Mouse (Mus musculus): ENCODE results near the gene Ankrd39. TPM values are rescaled to one million over a fixed set of nuclear protein-coding genes. Genes with fewer than 3 reads are reported as not detected.
A peak's percentile ranks its signal among the peaks of the same experiment; 100 is the strongest.
"Not testable (repeated sequence)": the region's sequence is repeated elsewhere in the genome, so short reads cannot be mapped to it uniquely, and the experiment has no call there.

Ankrd39 gene
- polyA plus RNA-seq, 2 experiments from 2014 or later: 19.4 to 23.9 TPM

DNA sequence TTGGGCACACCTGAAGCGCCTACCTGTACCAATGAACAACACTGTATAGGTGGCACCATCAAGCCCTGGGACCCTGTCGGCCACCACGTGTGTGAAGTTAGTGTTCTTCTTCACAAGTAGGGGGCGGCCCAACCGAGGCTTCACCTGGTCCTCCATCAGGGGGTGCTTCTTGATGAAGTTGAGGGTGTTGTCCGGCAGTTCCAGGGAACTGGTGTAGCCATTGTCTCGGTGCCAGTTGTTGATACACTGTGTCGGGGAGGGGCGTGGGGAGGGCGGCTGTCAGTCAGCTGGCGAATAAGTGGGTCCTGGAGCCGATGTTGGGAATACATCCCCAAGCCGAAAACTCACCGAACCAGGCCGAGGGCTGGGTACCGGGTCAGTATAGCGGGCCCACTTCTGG lies 4.7 kb upstream of the Ankrd39 start:
- ATAC-seq: no peak

DNA sequence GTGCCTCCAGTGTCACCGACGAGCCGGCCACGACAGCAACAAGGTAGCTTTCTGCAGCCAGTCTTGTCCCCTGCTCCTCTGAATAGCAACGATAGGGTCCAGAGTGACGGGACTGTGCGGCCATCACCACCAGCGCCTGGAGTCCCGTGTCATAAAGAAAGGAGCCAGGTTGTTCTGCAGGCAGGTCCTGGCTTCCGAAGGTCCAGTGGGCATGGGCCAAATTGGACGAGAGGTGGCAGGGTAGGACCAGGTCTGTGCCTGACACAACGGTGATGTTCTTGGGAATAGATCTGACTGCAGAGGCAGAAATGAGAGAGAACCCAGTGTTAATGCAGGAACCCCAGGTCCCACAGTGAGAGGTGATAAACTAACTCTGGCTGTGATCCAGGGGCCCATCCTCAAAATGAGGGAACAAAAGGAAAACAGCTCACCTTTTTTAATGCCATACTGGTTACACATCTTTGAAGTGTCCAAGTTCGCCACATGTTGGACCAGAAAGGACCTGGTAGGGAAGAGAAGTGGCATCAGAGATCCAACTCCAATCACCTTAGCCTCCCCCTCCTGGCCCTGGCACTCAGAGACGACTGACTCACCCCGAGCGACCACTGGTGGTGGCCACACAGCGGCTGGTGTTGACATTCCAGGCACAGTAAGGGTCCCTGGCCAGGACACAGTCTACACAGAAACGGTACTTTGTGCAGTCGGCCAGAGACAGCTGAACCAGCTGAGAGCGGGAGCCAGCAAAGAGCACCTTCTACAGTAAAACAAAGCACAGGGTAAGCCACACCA lies 3.0 kb upstream of the Ankrd39 start:
- no peak for ATAC-seq

DNA sequence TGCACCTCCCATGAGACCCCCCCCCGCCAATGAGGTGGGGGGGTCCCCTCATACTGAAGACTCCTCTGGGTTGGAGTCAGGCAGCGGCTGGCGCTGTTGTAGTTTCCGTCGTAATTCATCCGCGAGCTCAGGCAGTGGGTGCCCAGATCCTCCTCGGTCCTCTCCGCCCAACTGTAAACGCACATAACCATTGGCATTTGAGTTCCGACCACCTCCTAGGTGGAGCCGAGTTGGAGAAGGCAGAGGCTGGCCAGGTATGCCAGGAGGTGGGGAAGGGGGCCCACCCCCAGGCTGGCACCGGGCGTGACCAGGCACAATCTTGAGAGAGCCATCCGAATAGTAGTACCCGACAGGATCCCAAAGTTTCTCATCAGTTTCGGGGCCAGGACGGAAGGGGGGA lies 2.2 kb upstream of the Ankrd39 start:
- ATAC-seq: no peak

DNA sequence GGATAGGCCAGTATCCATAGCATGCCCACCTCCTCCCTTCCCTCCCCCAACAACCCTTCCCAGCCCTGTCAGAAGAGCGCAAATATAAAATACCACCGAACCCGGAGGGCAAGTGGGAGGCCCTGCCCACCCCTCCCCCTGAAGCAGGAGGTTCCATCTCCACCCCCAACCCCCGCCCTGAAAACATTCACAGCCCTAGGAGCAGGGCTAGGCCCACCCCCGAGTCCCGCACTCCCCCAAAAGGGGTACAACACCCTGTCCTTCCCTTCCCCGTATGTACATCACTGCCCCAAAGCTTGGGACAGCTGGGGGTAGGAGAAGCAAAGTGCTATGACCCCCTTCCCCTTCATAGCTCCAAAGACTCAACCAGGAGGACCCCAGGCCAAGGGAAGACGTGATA lies 1.5 kb upstream of the Ankrd39 start:
- no peak for ATAC-seq

DNA sequence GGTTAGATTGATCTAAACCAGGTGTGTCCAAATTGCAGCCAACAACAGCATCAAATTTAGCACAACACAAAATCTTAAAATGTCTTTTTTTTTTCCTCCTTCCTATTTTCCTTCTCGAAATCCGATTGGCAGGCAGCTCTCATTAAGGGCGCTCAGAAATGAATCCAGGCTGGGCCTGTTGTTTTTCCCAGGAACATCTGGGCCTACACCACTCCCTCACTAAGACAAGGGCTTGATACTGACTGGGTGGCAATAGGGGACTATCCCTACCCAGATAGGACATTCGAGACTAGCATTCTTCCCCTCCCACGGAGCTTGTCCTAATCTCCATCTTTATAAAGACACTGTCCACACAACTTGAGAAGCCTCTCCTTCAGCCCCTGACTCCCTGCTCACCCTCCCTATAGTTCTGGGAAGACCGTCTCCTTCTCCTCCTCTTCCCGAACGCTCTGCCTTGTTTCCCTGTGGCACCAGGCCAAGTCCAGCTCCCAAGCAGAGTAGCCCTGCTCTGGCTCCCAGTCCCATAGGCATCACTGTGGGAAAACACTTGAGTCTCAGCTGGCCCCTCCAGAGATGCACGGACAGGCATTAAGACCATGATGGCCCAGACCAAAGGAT lies 845 bp upstream of the Ankrd39 start:
- no peak for ATAC-seq

DNA sequence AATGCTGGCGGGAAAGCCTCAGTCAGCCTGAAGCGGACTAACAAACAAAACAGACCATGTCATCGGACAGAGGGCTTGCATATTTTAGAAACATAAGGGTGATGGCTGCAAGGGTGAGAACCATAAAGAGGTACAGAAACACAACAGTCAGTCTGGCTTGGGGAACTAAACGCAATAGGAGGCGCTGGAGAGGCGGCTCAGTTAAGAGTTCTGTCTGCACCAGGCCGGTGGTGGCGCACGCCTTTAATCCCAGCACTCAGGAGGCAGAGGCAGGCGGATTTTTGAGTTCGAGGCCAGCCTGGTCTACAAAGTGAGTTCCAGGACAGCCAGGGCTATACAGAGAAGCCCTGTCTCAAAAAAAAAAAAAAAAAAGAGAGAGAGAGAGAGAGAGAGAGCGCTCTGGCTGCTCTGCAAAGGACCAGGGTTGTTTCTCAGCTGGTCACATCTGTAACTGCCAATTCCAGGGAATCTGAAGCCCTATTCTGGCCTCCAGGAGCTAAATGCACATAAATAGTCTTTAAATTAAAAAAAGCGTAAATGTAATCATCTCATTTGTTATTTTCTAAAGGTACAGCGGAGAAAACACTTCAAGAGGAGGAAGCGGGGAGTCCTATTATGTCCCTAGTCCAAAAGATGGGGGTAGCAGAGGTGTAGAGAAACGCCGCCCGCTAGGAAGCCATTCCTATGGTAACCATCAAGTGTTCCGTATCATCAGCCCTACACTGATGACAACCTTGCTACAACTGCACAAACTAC lies 1.2 kb downstream of the Ankrd39 start:
- no peak for ATAC-seq

DNA sequence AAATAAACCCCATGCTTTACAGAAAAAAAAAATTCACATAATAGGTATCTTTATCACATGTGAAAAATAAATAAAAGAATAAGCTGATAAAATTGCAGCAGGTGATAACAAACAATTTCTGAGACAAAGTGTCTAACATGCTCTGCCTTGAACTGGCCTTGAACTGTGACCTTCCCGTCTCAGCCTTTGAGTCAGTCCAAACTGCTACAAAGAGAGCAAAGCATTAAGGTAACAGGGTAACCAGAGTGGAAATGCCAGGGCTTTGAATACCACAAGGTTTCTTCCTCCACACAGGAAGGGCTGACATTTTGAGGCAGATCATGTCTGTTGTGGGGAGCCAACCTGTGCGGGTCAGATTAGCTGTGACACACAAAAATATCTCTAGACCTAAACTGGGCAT lies 1.9 kb downstream of the Ankrd39 start:
- no peak for ATAC-seq

DNA sequence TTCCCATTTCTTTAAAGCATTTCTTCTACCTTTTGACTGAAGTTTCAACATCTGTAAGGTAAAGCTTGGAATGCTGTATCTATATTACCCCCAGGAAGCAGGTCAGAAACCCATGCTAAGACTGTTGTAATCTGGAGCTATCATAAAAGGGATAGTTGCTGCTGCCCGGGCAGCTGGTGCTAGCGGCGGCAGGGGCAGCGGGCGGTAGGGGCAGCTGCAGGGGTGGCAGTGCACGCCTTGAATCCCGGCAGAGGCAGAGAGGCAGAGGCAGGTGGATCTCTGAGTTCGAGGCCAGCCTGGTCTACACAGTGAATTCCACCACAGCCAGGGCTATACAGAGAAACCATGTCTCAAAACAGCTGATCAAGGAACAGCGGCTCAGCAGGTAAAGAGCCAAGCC lies 4.3 kb downstream of the Ankrd39 start:
- no peak for ATAC-seq

DNA sequence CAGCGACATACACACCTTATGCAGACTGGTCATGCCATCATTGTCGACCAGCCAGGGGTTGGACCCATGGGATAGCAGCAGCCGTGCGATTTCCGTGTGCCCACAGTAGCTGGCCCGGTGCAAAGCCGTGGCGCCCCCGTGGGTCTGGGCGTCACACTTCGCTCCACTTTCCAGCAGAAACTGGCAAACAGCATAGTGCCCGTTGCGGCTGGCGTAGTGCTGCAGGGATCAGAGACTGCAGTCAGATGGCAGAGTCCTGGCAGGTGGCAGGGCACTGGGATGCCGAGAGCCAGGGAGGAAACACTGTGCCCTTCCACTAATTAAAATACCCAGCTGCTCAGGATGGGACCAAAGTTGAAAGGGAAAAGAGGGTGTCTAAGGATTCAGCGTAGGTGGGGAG lies 5.4 kb downstream of the Ankrd39 start:
- ATAC-seq: no peak

DNA sequence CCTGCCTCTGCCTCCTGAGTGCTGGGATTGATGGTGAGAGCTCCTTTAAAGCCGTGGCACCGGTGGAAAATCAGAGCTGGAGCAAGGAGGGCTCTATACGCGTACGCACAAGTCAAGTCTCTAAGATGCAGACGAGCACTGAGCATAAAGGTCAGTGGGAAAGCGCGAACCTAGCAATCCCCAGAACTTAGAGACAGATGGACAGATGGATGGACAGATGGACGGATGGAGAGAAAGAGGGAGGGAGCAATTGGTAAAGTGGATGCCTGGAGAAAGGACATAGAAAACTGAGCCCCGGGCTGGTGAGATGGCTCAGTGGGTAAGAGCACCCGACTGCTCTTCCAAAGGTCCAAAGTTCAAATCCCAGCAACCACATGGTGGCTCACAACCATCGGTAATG lies 6.4 kb downstream of the Ankrd39 start:
- ATAC-seq: no peak

DNA sequence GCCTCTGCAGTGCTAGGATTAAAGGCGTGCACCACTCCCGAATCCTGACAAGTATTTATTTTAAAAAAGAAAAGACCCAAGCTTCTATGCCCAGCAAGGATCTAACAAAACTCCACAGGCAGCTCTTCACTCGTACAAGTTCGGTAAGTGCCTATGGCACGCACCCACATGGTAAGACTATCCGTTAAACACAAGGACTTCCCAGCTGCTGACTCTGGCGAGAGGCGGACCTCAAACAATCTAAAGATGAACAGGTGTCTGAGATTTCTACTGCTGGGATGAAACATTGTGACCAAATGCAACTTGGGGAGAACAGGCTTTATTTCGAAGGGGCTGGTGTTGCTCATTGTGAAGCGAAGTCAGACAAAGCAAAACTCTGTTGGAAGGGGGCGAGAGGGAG lies 7.1 kb downstream of the Ankrd39 start:
- ATAC-seq: no peak

DNA sequence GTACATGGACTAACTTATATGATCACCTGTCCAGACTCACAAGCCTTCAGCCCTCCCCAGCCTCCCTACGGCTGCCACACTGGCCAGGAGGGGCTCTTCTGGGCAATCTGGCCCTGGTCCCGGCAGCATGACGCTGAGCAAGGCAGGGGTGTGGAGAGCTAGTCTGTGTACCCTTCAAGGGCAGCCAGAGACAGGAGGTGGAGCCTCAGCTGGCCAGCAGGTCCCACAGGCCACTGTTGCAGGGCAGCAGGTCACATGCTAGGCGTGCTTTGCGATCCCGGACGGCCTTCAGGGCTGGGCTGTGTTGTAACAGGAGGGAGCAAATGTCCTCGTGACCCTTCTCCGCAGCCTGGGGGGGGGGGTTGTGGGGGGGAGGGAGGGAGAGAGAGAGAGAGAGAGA lies 8.1 kb downstream of the Ankrd39 start, which contains the start of gene Gm42417:
Gene Gm42417 (minus strand): TSS at position 244 of the 400 bp plus-strand sequence.
- no peak for ATAC-seq

DNA sequence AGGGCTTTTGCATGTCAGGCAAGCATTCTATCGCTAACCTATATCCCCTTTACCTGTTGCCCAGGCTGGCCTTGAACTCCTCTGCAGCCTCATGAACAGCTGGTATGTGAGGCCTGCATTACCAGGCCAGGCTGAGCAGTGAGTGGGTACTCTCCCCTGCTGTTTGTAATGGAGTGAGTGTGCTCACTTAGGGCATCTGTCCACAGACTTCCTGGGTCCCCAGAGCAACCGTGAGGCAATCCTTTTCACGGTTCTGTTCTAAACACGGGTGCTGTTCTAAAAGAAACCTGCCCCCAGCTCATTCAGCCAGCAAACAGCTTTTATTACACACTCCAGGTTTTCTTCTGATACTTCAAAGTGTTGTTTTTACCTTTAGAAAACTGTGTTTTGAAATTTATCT lies 8.5 kb downstream of the Ankrd39 start:
- ATAC-seq: no peak

DNA sequence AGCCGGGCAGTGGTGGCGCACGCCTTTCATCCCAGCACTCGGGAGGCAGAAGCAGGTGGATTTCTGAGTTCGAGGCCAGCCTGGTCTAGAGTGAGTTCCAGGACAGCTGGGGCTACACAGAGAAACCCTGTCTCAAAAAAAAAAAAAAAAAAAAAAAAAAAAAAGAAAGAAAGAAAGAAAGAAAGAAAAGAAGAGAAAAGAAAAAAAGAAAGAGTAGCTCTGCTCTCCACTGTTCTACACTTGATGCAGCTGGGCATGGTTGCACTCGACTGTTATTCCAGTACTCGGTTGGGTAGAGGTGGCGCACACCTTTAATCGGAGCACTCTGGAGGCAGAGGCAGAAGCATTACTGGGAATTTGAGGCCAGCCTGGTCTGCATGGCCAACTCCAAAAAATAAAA lies 10.5 kb downstream of the Ankrd39 start, which contains the start of gene Ankrd23:
Gene Ankrd23 (minus strand): TSS at position 101 of the 400 bp plus-strand sequence.
- ATAC-seq: not testable (repeated sequence)

DNA sequence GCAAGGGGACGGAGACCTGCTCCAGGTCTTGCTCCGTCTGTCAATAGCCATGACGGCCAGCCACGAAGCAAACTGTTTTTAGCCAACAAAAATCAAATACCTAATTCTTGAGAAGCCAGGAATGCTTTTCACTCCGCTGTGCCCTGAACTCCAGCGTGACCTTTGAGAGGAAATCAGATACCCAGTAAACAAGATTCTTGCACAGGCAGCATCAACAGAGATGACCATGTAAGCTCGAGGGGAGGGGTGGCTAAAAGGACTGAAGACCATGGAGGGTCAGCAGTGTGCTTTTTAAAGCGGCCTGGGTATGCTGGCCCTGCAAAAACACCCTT lies 10.9 kb downstream of the Ankrd39 start:
- no peak for ATAC-seq

DNA sequence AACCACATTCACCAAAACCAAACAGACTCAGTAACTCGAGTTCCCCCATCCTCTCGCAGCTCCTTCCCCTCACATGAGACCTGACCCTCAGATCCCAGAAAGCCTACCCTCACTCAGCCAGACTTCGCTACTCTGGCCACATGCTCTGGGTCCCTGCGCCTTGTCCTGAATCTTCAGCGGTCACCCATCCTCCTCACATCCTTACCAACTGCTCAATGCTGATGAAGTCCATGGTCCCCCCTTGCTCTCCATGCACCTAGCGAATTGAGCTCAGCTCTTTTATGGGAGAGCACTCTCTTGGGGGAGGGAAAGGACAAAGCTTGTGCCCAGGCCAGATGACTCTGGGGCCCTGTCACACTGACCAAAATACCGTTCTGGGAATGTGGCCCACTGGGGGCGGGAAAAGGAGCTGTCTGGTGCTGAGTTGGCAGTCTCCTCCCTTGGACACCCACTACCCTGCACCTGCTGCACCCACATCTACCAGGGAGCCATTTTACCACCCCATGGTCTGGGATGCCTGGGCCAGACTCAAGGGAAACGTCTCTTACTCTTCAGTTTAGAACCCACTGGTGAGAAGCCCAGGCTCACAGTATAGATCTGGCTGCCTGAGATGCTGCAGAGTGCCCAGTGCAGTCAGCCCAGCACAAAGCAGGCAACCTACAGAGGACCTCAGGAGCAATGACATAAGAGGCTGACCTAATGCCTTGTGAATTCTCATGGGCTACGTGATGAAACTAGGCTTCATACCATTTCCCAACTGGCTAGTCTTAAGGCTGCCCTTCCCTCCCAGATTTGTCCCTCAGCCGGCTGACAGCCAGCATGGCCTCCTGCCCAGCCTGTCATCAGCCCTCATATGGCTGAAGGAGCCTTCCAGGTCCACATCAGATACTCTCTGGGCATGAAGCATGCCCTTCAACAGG lies 11.5 kb downstream of the Ankrd39 start:
- no peak for ATAC-seq

DNA sequence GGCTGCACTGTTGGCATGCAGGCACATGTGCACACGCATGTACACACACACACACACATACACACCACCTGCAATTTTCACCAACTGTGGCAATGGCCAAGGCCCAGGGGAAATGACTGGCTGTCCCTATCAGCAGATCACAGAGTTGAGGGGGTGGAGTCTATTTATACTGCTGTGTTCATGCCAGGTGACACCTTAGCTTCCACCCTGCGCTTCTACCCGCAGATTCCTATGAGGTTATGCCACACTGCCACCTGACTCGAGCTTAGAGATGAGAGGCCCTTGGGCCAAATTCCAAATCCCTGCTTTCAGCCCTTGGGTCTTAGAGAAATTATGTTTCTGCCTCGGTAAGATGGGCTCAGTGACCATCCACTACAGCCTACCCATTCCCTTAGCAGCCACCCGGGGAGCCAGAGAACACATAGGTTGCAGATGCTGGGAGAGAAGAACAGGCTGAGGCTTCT lies 12.6 kb downstream of the Ankrd39 start:
- peak; percentile 39 for ATAC-seq

DNA sequence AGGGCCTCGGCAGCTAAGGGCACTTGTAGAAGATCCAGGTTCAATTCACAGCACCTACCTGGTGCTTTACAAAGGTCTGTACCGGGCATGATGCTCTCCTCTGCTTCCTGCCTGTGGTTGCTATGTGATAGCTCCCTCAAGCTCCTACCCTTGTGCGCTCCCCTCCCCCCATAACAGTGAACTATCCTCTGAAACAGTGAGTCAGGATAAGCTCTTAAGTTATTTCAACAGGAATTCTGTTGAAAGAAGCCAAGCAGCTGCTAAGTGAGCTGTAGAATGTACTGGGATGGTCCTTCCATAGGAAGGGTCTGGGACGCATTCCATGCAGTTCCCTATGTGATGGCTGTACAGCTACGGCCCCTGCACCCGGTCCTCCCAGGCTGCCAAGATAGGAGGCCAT lies 13.7 kb downstream of the Ankrd39 start:
- ATAC-seq: no peak

DNA sequence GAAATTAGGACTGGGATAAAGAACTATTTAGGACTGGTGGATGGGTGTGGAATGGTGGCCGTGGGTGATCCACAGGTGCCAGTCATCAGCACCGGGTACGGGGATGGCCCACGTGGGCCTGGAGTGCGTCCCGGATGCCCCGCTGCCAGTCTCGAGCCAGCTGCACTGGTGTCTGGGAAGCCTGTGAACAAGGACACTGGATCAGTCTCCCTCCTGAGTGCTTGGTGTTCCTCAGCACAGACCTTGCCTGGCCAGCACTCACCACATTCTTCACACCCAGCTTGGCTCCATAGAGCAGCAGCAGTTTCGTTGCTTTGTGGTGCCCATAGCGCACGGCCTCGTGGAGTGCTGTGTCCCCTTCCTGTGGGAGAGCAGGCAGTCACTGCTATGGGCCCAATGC lies 15.8 kb downstream of the Ankrd39 start:
- ATAC-seq: no peak

DNA sequence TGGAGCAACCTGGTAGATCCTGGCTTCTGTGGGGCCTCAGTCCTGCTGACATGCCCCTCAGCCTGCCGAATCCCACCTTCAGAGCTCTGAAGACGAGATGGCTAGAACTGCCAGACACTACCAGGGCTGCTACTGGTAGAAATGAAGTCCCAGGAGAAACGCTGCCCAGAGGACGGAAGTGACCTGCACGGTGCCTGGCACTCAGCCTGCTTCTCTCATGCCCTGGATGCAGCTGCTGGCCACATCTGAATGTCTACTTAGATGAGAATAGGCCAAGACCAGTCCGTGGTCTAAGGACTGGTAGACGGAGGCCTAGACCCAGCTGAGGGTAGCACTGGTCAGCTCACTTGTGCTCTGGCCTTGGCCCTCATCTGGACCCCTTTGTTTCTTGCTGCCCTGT lies 16.3 kb downstream of the Ankrd39 start:
- no peak for ATAC-seq

DNA sequence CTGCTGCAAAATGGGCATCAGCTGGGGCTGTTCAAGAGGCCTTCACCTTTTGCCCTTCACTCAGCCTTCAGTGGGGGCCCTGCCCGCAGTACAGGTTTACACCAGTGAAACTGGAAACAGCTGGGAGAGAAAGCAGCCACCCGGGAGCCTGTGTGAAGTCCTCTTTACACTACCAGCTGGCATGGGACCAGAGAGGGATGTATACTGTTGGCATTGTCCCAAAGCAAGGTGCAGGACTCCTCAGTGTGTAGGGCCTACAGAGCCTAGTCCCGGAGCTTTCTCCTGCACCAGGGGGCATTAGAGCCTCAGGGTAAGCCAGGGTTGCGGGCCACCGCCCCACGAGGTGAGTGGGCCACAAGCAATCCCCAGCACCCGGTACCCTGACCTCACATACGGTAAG lies 16.8 kb downstream of the Ankrd39 start:
- no peak for ATAC-seq

DNA sequence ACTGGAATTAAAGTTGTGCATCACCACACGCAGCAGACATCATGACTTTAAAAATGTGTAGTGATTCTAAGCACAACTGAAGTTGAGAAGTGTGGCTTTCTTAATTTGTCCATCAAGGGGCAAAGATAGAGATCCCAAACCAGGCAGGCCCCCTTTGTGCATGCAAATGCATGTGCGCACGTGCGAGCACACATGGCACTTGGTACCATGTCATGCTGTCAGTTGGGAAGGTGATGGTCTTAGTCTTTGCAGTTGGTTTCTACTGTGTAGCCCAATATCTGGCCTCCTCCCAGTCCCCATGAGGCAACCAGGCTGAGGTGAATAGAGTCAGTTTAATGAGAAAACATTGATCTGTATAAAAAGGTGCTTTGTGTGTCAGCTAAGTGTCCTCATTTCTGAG lies 17.4 kb downstream of the Ankrd39 start:
- ATAC-seq: no peak

DNA sequence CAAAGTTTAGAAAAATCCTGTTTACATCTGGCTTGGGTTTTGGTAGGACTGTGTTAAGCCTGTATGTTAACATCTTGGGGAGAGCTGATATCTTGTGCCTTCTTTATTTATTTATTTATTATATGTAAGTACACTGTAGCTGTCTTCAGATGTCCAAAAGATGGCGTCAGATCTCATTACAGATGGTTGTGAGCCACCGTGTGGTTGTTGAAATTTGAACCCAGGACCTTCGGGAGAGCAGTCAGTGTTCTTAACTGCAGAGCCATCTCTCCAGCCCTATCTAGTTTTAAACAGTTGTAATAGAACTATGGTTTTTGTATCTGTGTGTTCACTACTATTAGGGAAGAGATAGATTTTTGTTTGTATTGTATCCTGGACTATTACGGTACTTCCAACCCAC lies 18.0 kb downstream of the Ankrd39 start:
- no peak for ATAC-seq
